Mouse (Mus musculus): ENCODE results near the gene Cela3a.
"Not testable (repeated sequence)": the region's sequence is repeated elsewhere in the genome, so short reads cannot be mapped to it uniquely, and the experiment has no call there.

Cela3a gene

DNA sequence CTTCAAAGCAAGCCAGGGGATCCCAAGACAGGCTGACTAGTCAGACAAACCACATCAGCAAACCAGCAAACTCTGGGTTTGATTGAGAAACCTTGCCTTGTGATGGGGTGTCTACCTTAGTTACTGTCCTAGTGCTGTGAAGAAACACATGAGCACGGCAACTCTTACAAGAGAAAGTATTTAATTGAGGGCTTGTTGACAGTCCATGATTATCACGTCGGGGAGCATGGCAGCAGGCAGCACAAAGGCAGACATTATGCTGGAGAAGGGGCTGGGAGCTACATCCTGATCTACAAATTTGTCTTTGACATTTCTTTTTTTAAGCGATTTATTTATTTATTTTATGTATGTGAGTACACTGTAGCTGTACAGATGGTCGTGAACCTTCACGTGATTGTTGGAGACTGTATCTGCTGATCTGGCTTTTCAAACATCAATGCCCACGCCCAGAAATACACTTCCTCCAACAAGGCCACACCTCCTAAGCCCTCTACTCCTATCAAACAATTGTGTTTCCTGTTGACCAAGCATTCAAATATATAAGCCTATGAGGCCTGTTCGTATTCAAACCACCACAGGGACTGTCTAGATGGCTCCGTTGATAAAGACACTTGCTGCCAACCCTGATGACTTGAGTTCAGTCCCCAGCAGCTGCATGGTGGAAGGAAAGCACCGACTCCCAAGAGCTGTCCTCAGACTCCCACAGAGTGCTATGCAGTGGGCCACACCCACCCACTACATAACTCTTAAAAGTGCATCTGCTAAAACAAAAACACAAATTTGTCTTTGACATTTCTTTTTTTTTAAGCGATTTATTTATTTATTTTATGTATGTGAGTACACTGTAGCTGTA, 8.3 kb upstream of the Cela3a start:
- CTCF ChIA-PET: no interaction called here

GRCm38 (mm10) chr4:137414936-137415335, 5.3 kb upstream of the Cela3a start:
- CTCF ChIA-PET: no interaction called here

DNA sequence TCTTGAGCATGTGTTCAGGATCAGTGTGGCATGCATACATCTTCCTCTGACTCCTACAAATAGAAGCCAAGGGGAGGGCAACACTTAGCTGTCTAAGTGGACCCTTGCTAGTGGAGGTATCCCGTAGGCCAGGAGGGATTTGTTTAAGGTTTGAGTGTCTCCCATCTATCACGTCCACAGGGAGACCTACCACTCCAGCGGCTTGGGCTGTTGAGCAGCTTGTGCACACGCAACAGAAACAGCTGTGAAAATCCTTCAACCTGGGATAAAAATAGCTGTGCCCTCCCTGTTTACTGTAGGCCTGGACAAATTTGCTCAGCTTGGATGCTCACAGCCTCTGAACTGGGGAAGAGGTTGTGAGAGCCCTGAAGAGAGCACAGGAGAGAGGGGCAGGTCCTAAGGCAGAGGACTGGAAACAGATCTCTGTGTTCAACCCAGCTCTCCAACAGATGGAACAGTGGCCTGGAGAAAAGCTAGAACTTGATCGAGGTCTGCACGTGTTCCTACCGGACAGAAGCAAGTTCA, 2.7 kb upstream of the Cela3a start:
- CTCF ChIA-PET: not testable (repeated sequence)

GRCm38 (mm10) chr4:137405571-137405970, 4.0 kb downstream of the Cela3a start:
- CTCF ChIA-PET: no interaction called here

DNA sequence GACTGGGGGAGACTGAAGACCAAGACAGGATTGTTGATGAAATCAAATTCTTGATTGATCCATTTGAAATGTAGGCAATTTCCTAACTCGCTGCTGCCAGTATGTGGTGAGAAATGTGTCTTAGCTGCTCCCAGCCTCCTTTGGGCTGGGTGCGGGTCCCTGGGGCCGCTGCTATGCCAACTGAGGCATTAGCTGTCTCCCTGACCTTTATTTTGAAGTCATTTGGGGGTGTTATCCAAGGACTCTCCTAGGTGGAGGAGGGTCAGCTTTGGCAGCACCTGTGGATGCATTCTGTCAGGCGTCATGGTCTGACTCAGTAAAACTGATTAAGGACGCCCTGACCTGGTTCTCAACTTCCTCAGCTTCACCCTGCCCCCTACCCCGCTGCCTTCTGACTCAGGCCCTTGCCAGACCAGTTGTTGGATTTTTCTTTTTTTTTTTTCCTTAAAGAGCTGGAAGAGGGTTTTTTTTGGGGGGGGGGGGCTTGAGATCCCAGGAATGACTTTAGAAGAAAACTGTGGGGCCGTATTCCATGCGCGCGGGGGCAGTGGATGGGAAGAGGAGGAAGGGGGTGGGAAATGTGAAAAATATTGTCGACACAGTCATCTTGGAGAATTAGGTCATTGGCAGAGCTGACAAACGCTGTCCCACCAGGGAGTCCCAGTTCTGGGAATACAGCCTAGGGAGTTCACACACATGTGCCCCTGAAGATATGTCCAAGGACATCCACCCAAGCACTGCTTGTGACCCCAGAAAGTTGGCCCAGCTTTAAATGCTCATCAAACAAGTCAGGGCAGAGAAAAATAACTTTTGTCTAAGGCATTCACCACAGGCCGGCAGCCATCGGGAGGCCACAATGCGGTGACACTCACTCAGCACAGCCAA, 12.7 kb downstream of the Cela3a start:
- CTCF ChIA-PET: interaction anchor here (0.6 kb wide), 1 partner anchor 69 kb away, joined by 3 read pairs; no protein-coding TSS in a partner anchor

- CTCF ChIA-PET: no interaction called here
Measured at GRCm38 (mm10) chr4:137393378-137394135, 16.0 kb downstream of the Cela3a start.

- CTCF ChIA-PET: no interaction called here
Measured at GRCm38 (mm10) chr4:137392874-137393273, 16.7 kb downstream of the Cela3a start.

DNA sequence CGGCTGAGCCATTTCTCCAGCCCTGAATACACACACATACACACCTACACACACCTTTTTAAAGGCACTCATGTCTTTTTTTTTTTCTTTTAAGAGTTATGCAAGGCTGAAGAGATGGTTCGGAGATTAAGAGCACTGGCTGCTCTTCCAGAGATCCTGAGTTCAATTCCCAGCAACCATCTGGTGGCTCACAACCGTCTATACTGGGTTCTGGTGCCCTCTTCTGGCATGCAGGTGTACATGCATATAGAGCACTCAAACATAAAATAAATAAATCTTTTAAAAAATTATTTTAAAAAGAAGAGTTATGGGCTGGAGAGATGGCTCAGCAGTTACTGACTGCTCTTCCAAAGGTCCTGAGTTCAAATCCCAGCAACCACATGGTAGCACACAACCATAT, 18.3 kb downstream of the Cela3a start:
- CTCF ChIA-PET: no interaction called here

- CTCF ChIA-PET: no interaction called here
Measured at GRCm38 (mm10) chr4:137390196-137390595, 19.4 kb downstream of the Cela3a start.

GRCm38 (mm10) chr4:137388983-137389382, 20.6 kb downstream of the Cela3a start:
- CTCF ChIA-PET: no interaction called here

GRCm38 (mm10) chr4:137388059-137388794, 21.4 kb downstream of the Cela3a start:
- CTCF ChIA-PET: interaction anchor here (1.3 kb wide), 1 partner anchor 21 kb away, joined by 4 read pairs; no protein-coding TSS in a partner anchor

DNA sequence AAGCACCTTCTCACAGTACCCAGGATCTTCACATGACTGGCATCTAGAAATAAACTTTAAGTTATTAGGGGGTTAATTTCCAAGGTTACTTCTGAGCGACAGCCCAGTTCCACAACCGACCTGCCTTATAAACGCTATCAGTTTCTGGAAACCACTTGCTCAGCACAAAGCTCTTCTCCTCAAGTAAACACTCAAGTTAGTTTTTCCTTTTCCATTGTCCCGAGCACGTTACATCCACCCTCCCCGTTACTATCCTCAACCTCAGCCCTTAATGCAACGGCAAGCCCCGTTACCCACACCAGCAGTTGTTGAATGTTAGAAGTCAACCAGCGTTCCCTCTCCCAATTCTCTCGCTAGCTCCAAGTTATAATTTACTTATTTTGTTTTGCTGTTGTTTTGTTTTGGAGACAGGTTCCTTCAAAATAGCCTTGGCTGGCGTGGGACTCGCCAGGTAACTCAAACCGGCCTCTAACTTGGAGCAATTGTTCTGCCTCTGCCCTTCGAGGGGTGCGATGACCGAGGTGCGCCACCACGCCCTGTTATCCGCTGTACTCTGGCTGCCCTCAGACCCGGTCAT, 22.0 kb downstream of the Cela3a start:
- CTCF ChIA-PET: interaction anchor here (1.3 kb wide), 1 partner anchor 20 kb away, joined by 4 read pairs; no protein-coding TSS in a partner anchor

DNA sequence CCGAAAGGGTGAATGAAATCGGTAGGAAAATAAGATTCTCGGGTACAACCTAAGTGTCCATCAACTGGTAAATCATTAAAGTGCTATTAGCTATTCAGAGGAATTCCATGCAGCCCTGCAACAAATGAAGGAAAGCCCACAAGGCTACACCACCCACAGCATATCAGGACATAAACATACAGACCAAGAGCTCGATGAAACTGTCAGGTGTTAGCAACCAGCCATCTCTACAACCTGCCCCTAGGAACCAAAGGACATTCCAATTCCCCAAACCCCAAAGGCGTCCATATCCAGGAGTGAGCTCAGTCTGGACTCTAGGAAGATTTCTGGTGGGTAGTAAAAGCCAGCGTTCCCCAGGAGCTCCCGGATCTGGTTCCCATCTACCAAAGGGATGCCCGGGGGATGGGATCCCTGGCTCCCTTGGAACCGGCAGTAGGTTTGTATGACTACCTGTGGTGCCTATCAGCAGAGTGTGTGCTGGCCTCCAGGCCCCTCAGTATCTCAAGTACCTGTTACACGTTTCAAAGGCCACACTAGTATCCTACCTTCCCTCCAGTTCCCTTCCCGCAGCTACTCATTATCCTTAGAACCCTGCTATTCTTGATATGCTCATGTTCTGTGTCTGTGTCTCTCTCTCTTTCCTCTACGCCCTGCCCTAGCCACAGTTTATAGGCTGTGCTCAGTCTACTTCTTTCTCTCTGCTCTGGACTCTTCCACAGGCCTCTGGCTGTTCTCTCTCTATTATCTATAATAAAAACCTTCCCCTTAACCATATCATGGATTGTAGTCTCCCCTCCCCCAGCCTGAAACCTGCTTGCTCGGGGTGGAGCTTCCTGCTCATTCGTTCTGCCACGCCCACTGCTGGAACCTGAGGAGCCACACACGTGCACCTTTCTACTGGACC, 28.6 kb downstream of the Cela3a start:
- CTCF ChIA-PET: interaction anchor here (0.7 kb wide), 1 partner anchor 798 kb away, joined by 3 read pairs; no protein-coding TSS in a partner anchor

DNA sequence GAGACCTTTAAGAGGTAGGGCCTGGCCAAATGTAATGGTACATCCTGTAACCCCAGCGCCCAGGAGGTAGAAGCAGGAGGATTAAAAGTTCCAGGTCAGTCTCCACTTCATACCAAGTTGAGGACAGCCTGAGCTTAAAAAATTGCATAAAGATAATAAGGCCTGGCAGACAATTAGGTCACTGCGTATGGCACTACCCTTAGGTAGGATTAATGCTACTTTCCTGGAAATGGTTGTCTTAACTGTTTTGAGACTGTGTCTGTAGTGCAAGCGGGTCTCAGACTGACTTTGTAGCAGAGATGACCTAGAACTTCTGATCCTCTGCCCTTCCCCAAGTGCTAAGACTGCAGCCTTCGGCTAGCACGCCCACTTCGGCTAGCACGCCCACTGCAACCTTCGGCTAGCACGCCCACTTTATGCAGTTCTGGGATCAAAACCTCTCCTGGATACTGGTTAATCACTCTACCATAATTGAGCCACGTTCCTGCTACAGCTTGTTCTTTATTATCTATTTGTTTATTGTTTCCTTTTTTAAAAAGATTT, 29.8 kb downstream of the Cela3a start:
- CTCF ChIA-PET: interaction anchor here (0.8 kb wide), 1 partner anchor 64 kb away, joined by 3 read pairs; no protein-coding TSS in a partner anchor

DNA sequence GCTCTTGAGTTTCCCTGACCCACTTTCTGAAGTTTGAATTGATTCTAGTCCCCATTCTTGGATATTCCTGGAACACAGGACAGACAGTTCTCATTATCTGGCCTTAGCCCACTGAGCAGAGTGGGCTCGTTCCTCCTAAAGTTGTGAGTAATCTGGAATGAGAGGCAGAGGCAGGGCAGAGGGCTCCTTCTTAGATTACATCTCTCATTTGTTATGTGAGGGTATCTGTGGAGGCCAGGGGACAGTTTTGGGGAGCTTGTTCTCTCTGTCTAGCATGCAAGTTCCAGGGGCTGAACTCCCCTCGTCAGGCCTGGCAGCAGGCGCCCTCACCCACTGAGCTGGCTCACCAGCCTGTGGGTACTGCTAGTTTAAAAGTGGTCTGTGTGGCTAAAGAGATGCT, 30.5 kb downstream of the Cela3a start:
- CTCF ChIA-PET: interaction anchor here (0.8 kb wide), 1 partner anchor 63 kb away, joined by 3 read pairs; no protein-coding TSS in a partner anchor

GRCm38 (mm10) chr4:137377526-137378304, 31.9 kb downstream of the Cela3a start:
- CTCF ChIA-PET: interaction anchor here (0.6 kb wide), 1 partner anchor 1170 kb away, joined by 3 read pairs; no protein-coding TSS in a partner anchor

- CTCF ChIA-PET: interaction anchor here (1.1 kb wide), 1 partner anchor 13 kb away, joined by 9 read pairs; no protein-coding TSS in a partner anchor
Measured at GRCm38 (mm10) chr4:137376778-137377177, 32.8 kb downstream of the Cela3a start.

All from spleen, embryonic (tissue).